Mouse (Mus musculus): ENCODE results near the gene 2900026A02Rik.

2900026A02Rik gene

DNA sequence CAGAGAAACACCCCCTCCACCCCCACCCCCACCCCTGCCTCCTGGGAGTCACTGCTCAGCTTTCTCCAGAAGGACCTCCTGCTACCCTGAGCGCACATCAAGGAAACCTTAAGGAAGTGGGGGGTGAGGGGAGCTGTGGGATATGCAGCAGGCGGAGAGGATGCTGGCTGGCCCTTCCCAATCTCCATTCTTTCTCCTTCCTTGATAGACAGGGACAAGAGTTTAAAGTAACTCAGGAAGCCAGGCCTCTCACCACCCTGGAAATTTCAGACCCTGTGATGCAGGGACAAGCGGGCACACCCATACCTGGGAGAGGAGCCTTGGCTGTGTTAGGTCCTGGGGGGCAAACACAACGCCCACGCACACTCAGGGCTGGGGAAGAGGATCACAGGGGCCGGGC is 10.7 kb downstream of the 2900026A02Rik start:
- DNase-seq, result no peak

DNA sequence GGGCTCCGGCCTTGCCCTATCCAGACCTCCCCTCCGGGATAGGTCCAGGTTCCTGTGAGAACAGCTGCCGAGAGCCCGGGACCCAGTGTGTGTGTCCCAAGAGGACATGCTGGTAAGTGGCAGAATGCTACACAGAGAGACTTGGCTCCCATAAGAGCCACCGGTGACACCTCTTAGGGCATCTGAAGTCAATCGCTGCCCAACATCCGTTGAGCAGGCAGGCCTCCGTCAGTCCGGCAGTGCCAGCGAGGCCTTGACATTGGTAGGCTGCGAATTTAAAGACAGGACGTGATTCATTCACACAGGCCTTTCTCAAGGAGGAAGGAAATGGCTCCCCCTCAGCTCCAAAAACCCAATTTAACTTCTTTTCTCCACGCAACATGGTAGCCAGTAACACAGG is 11.1 kb downstream of the 2900026A02Rik start:
- no peak for DNase-seq

DNA sequence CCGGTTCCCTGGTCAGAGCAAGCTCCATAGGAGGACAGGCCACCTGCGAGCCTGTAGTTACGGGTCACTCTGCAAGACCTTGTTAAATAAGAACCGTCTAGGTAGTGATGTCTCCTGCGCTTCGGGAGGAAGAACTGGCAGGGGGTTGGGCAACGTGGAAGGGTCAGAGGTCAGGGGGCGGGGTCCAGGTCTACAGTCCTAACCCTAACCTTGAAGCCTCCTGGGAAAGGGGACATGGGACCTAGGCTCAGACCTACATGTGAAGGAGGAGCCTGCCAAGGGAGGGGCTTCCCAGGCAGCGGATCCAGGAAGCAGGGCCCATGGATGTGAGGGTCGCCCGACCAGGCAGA is 11.7 kb downstream of the 2900026A02Rik start:
- no peak for DNase-seq

DNA sequence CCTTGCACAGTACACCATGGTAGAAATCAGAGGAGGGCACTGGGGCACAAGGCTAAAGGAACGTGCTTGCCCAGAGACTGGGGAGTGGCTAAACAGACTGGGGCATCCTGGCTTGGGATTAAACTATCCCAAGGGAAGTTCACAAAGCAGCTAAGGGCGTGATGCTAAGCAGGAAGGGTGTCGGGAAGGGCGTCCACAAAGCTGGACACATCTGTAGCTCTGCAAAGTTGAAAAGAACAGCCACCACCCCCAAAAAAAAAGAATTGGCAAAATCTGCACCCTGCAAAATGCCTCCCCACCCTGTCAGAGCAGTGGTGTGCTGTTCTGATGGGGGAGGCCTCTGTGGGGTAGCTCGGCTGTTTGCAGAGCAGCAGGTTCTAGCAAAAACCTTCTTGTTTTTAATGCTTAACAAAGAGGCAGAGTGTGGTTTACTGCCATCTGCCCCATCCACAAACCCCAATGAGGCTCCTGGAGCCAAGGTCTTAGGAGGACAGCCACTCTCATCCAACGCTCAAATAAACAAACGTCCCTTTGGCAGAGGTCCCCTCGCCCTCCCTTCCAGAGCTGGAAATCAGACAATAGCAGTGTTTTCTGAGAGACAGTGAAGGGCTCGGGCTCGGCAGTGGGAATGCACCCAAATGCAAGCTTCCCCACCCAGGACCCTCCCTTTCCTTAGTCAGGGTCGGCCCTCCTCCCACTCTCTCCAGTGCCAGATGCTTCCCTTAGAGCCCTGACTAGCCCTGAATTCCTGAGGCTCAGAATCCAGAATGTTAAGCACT is 12.2 kb downstream of the 2900026A02Rik start:
- peak; percentile 43 for DNase-seq

DNA sequence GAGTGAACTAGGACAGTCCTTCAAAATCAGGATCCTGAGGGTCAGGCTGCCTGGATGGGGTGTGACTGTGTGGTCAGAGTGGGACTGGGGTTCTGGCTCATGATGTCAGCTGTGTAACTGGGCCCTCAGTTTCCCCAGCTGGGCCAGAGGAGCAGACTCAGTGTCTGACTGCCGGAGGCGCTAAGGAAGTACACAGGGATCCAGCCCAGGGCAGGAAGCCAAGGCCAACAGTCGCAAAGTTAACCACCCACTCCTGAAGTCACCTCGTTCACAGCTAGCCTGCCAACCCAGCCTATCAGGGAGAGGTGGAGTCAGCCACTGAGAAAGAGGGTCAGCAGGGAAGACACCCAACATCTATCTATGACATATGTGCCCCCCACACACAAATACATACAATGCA is 13.0 kb downstream of the 2900026A02Rik start:
- no peak for DNase-seq

DNA sequence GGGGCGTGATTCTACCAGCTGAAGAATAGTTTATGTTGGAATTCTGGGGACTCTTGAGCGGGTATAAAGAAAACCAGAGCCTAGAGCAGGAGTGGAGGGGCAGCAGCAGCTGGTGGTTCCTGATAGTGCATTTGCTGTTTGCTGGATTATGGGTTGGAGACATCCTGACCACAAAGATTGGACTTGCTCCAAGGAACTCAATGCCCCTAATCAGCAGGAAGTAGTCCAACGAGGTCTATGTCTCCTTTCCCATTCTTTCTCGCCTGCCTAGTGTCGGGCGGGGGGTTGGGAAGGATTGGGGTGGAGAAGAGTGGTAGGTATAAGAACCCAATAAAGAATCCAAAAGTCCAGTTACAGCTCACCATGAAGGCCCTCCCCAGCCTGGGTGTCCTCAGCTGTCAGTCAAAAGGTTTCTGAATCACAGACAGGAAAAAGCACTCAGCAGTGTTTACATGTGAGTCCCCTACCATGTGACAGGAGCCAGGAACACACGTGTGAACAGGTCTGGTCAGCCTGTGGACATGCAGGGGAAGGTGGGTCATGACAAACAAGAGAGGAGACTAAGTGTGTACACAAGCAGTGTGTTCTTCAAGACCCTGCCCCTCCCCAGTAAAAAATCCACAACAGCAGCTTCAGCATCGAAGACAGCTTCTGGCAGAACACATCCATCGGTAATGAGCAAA is 14.2 kb downstream of the 2900026A02Rik start:
- DNase-seq, result no peak

DNA sequence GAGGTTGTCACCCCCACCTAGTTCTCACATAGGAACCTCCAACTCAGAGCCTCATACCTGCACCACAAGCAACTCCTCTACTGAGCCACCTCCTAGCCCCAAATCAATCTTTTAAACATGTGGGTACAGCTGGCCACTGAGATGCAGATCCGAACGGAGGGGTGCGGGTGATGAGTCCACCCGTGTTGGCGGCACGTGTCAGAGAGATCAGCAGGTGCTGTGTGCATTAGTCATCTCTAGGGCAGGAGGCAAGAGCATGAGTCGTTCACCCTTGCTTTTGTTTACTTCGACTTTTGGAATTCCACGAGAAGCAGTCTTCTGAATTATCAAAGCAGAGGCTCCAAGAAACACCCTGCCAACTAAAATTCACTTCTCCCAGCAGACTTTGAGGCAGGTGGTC is 16.8 kb downstream of the 2900026A02Rik start:
- no peak for DNase-seq

DNA sequence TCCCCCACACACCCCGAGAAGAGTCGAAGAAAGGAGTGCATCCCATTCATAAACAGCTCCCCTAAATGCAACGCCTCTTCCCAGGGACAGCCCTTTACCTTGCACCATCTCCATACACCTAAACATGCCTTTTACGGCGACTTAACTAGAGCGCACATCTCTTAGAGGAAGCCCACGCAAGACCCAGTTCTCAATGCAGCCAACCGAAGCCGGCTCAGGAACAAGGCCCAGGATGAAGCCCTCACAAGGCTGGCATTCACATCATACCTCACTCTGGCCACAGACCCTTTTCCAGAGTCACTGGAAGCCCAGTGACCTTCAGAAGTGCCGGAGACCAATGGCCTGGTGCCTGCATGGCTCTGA is 21.3 kb downstream of the 2900026A02Rik start:
- DNase-seq, result no peak

DNA sequence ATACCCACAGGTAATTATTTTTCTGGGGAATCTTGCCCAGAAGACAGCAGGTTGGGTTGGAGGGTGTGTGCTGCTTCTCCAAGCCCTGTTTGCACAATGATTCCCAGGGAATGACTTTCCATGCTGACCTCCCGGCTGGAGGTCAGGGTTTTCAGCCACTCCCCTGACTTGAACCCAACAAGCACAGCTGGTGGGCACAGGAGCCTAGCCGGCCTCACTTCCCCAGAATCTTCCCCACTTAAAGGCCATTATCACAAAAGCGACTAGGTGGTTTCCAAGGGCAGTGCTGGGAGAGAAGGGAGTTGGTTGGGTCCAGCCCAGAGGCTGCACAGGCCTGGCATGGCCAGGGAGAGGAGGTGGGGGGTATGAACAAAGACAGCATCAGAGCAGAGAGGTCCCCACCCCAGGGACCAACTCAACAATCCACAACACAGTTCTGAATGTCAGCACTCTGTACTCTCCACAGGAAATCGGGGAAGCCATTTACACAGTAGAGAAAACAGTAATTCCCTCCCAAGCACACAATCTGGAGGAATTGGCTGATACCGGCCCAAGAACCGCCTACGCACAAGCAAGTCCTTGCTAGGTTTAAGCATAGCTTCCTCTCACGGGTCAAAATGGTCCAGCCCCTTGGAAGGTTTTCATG is 21.8 kb downstream of the 2900026A02Rik start:
- no peak for DNase-seq

DNA sequence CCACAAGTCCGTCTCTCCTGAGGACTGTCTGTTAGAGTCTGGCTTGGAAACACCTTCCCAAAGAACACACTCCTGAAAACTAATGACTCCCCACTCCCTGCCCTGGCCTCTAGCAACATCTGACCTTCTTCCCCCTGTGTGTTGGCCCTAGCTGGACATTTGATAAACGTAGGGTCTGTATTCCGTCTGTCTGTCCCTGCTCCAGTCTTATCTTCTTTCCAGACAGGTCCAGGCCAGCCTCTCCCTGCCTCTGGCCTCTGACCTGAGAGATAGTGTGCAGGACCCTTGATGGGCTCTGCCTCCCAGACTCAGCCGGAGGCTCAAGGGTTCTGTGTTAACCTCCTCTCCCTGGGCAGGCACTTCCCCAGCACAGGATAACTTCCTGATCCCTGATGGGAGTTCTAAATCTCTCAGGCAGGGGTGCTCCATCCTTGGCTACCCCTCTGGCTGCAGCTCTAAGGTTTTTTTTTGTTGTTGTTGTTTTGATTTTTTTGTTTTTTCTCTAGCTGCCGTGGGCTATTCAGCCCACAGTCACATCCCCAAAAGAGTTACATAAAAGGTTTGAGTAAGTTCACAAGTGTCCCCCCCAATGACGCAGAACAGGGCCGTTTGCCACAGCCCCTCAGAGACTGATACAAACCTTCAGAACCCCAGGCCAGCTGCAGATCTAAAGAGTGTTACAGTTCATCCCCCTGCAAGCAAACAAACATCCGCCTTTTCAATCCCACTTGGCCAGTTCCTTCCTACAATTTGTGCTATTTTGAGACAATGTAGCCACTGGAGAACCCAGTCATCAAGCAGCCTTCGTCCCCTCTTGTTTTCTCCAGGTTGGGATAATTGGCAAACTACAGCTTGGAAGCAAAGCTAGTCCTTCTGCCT is 23.9 kb downstream of the 2900026A02Rik start:
- DNase-seq, result no peak

DNA sequence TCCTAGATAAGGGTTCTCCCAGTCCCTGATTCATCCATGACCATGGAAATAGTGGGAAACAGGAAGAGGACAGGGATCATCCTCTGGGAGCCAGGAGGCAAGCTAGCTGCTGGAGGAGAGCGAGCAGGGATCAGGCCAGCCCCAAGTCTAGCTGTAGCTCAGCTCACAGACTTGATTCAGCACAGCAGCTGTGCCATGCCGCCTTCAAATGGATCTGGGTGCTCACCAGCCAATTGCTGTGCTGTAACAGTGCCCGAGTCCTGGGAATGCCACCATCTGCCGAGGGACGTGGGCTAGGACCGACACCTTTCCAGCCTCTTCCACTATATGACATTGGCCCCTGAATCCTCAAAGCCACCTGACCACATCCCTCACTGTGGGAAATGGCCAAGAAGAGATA is 25.1 kb downstream of the 2900026A02Rik start:
- DNase-seq, result no peak

DNA sequence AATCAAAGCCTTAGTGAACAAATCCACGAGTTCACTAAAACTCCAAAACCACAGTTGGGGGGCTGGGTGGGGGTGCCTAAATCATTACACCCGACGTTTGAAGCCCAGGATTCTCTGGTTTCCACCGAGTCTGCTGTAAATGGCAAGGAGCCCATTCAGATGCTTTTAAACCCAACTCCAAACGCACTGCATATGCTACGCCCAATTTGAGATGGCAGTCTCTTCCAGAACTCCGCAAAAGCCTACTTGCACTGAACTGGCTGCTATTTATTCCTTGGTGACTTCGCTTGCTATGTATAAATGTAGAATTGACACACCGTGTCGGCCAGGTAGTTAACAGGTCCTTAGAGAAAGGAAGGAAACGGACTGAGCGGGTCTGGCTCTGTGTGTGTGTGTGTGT is 25.6 kb downstream of the 2900026A02Rik start:
- no peak for DNase-seq

DNA sequence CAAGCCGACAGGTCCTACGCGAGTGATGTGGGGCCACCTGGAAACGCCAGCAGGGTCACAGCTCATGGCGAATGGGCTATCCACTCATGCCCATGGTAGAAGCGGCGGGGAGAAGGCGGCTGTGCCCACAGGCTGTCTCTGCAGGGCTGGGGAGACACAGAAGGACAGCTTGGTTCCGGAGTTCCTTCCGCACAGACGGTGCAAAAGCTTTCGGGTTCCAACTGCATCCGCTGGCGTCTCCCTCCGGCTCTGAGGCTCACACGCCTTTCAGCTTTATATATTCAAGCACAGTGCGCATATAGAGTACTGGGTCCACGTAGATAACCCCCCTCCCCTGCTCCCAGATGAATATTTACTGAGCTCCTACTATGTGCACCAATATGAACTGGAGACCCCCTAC is 27.3 kb downstream of the 2900026A02Rik start:
- DNase-seq, result no peak

DNA sequence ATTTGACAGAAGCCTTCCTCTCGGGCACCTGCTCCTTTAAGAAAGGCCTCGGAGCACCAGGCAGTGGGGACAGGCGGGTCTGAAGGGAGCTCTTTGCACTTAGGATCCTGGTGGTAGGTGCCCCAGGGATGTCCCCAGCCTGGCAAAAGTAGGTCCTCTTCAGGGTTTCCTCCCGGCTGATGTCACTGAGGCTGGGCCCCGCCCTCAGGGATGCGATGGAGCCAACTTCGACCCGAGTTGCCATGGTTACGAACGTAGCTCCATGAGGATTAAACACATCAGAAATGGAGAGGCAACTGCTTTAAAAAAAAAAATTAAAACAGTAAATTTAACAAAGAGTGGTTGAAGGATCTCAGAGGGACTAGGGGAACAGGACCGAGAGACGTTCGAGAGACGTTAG is 29.1 kb downstream of the 2900026A02Rik start:
- no peak for DNase-seq

DNA sequence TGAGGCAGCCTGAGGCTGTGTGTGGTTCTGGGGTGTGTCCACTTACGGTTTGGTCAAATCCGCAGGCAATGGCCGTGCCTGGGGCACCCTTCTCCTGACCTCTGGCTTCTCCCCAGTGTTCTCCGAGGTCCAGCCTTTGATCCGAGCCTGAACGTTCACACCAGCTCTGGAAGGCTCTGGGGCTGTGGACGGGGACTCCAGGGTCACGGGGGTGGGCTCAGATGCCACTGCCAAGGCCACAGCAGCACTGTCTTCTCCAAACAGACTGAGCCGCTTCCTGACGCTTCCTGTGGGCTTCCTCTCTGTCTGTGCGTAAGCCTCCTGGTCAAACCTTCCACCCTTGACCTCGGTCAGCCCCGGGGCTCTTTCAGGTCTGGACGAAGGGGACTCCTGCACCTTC is 30.5 kb downstream of the 2900026A02Rik start:
- DNase-seq, result no peak

DNA sequence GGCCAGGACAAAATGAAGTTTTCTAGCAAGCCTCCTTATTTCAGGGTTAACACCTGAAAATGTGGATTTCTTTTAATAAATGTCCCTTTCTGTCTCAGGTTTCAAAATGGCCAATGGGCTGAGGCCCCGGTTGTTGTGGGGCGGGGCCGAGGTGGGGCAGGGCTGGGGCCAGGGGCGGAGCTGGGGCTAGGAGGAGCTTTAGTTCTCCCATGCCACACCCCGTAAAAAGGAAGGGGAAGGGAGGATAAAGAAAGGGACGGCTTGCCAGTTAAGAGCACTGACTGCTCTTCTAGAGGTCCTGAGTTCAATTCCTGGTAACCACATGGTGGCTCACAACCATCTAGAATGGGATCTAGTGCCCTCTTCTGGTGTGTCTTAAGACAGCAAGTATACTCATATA is 39.6 kb downstream of the 2900026A02Rik start:
- no peak for DNase-seq

DNA sequence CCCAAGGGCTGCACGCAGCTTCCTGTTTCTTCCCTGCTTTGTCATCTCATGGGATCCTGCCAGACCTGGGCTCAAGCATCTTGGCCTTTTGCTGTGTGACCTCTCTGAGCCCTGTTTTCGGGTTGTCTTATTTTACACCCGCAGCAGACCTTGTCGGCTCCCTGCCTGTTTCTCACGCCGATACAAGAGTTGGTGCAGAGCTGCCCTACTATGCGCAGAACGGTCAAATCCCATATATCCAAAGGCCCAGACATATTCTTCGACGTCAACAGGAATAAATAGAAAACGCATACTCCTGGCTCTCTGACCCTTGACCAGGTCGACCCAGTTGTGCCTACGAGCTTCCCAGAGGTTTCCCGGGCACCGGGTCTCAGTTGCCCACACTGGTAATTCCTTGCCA is 40.3 kb downstream of the 2900026A02Rik start:
- no peak for DNase-seq

DNA sequence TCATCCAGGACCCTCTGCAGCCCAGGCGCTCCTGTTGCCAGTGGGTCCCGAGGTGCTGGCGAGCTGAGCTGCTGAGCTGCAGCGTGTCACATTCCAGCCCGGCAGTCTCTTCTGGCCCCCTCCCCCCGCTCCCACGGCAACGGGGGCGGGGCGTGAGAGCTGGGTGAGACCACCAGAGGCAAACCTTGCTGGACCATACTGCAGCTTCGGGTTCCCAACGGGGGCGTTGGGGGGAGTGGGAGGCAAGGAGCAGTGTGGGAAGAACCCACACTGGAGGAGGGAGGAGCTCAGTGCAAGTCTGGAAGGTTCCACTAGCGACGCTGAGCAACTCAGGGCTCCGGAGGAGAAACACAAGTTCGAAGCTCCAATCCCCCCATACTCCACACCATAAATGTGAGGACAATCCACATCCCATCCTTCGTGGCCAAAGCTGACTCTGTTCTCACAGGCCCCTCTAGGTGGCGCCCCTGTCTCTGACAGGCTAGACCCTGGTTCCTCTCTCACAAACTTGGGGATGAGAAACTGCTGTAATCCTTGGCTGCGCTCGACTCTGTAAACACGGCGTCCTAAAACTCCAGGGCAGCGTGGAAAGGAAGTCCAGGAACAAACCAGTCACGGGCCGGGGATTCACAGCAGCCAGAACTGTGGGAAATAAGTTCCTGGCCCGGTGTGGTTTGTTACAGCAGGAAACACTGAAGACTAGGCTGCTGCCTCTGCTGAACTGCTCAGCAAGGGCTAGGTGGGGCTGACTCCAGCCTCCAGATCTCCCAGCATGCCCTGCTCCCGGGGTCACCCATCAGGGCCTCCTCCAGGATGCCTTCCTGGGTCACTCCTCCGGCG is 41.0 kb downstream of the 2900026A02Rik start:
- DNase-seq, result peak; percentile 78

DNA sequence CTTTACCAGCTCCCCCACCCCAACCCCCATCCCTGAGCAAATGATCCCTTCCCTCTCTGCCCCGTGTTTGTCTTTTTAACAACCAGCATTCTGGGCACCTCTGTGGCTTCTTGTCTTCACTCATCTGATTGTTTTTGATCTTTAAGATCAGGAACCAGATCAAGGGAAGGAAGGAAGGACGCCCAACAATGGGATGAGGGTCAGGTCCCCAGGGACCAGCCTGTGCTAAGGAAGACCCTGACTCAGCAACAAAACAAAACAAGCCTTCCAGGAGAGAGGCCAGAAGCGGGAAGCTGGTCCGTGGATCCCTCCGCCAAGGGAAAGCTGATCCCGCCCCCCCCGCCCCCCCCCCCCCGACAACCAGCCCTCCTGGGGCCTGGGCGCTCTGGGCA is 41.6 kb downstream of the 2900026A02Rik start:
- DNase-seq, result no peak

DNA sequence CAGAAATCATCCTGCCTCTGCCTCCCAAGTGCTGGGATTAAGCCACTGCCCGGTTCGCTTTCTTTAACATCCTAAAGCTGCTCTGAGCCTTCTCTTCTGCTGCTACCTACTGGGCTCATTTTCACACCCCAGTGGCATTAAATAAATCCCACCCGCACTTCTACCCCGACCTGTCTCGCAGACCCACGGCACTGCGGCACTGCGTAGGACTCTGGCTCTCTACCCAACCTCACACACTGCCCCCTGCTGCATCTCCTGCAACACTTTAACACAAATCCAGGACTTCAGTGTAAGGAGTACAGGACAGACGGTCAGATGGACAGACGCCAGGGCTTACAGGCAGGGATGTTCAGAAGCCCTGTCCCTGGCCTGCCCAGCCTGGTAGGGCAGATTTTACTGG is 45.1 kb downstream of the 2900026A02Rik start:
- no peak for DNase-seq

DNA sequence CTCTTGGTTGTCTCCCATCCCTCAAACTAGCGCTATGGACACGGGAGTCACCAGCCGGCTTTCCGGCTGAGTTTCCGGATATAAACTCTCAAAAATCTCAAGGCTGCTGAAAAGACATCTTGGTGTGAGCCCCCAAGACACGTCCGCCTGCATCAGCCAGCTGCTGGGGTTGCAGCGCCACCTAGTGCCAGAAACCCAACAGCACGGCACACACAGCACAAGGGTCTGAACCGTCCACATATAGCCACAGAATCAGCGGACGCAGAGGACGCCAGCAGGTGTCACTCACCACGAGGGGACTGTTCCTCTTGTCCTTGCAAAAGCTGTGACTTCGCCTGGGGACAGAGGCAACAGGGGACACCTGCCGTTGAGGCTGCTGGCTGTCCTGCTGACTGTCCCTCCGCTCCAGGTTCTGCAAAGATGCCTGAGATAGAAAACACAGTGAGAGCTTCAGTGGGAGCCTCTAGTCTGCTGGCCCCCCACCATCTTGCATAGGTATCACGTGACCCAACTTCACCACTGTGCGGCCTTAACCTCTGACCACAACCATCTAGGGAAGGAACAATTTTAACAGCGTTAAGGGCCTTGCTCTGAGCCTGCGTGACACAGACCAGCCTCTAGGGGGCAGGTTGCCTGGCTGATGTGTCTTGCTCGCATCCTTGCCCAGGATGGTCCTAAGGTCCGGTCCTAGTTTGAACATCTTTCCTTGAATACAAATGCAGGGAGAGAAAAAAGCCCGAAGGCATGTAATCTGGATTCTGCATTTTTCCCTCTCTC is 45.9 kb downstream of the 2900026A02Rik start:
- no peak for DNase-seq

DNA sequence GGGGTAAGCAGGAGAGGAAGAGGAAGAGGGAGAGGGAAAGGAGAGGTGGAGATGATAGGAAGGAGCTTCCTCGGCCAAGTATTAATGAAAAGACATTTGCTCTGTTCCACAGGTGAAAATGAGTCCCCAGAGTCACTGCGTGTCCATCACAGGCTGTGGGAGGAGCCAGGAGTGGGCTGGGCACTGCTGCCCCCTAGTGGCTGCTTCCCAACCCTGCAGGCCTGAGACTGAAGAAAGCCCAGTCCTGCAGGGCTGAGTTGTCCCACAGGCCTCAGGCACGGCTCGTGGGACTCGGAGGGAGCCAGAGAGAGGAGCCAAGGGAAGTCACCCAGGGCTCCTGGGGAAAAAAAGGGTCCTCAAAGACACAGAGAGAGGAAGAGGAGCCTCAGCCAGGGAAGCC is 47.7 kb downstream of the 2900026A02Rik start:
- peak; percentile 46 for DNase-seq

Data from cerebellum, adult 9-10 months (tissue).